Mouse (Mus musculus) megakaryocyte-erythroid progenitor cell, adult 5-6 weeks (primary cell): Measurements from ENCODE around the gene Bicc1. TPM values are rescaled to one million over a fixed set of nuclear protein-coding genes. Genes with fewer than 3 reads are reported as not detected.
"Not testable (repeated sequence)": the region's sequence is repeated elsewhere in the genome, so short reads cannot be mapped to it uniquely, and the experiment has no call there.

Experiments
- ATAC-seq: replicated peaks from 2 replicates; pipeline ENCODE4 v1.8.0; 2016; ENCODE audit warnings: mild to moderate bottlenecking, inconsistent platforms; ENCODE audit not compliant: severe bottlenecking, poor library complexity, low FRiP score, low TSS enrichment
- total RNA-seq, 2 experiments: library from RNA; stranded (forward) in 1 of 2; stranded (reverse) in 1 of 2; fragments of 200-1000, 215-1000 nt in 1 of 2; fragments of >200 nt in 1 of 2; fragmentation: Nextera tagmentation in 1 of 2; gene quantifications; 2 replicates each; pipeline ENCODE4 v1.2.3; 2014 to 2017

Gene Bicc1
- total RNA-seq, 2 experiments from 2014 or later: not detected

DNA sequence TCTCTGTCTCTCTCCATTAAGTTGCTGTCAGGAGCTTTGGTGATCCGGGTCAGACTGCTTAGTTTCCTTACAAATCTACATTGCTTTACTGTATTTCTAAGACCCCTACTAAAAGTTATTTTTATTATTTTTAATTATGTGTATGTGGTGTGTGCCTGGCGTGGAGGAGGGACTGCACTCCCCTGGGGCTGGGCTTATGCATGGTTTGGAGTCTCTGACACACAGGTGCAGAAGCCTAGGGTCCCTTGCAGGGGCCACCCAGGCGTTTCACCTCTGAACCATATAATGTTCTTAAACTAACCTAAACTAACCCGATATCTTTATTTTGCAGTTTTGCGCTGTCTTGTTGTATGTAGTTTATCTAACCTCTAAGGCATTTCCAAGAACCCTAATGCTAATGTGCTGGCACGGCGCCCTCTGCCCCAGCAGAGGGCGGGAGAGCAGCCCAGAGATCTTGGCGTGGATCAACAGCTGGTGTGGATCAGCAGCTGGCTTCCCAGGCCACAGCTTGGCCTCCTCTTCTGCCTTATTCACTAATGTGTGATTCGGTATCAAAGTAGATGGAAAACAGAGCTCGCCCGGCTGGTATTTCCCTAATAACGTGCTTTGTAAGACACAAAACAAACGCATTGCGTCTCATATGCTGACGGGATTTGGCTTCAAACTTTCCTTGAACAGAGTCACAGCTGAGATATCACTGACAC, 192.7 kb downstream of the Bicc1 start:
- ATAC-seq: no peak

DNA sequence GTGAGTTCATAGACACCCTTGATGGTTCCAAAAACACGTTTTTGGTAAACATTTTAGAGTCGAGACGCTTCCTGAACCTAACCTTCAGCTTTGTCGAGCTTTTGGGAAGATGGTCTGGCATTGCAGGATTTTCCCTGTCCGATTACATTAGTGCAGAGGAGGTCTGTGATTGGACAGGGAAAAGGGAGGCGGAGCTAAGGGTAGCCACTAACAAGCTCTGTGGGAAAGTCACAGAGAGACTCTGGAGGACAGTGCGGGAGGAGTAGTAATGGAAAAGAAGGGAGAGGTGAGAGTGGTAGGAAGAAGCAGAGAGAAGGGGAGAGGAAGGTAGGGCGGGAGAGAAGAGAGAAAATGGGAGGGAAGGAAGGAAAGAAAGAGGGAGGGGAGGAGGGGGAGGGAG, 194.8 kb downstream of the Bicc1 start:
- ATAC-seq: no peak

DNA sequence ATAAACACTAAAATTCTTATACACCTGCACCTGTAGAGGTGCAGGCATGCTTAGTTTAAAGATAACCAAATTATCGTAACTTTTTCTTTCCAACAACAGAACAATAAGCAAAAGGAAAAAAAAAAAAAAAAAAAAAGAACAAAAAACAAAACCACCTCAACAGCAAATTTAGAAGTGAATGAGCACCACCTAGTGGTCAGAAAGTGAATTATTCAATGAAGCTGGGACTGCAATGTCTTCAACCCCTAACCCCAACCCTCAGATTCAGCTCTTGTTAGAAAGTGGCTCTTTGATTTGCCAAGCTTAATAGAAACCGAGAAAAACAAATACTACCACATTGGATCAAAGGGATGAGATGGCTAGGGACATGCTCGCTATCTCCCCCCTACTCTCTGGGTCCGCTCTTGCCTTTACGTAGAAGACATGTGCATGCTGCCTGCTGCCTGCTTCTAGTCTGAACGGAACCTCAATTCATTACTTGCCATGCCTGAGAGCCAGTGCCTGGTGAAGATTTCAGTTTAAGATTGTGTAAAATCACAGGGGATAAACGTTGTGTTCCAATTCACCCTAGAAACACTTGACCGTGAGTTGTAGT, 195.8 kb downstream of the Bicc1 start:
- no peak for ATAC-seq

DNA sequence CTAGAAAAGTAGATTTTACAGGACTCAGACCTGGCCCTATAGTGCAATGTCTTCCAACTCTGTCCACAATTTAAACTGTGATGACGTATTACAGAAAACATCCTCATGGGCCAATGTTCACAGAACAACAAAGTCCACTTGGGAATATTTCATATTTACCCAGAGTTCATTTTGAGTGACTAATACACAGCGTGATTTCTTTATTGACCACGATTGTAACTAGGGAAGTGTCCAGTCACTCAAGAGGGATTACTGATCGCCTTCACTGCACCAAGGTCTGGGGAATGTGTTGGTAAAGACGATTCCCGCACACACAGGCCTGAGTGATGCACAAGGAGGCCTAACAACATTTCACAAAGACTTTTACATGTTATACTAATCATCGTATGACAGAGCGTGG, 197.9 kb downstream of the Bicc1 start:
- ATAC-seq: no peak

DNA sequence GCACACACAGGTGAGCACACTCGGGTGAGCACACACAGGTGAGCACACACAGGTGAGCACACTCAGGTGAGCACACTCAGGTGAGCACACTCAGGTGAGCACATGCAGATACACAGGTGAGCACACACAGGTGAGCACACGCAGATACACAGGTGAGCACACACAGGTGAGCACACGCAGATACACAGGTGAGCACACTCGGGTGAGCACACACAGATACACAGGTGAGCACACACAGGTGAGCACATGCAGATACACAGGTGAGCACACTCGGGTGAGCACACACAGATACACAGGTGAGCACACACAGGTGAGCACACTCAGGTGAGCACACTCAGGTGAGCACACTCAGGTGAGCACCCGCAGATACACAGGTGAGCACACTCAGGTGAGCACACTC, 199.1 kb downstream of the Bicc1 start:
- not testable (repeated sequence) for ATAC-seq

DNA sequence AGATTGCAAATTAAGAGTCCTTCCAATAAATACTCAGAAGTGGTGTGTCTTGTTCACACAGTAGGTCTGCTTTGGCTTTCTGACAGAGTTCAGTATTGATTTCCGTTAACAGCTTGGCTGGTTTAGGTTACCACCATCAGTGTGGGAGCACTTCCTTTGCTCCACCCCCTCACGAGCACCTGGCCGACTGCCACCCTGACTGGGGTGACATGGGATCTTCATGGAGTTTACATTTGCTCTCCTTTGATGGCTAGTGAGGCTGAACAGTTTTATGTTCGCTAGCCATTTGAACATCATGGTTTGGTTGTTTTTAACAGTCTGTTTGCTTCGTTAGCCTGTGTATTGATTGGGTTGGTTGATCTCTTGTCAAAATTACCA, 206.7 kb downstream of the Bicc1 start:
- no peak for ATAC-seq

DNA sequence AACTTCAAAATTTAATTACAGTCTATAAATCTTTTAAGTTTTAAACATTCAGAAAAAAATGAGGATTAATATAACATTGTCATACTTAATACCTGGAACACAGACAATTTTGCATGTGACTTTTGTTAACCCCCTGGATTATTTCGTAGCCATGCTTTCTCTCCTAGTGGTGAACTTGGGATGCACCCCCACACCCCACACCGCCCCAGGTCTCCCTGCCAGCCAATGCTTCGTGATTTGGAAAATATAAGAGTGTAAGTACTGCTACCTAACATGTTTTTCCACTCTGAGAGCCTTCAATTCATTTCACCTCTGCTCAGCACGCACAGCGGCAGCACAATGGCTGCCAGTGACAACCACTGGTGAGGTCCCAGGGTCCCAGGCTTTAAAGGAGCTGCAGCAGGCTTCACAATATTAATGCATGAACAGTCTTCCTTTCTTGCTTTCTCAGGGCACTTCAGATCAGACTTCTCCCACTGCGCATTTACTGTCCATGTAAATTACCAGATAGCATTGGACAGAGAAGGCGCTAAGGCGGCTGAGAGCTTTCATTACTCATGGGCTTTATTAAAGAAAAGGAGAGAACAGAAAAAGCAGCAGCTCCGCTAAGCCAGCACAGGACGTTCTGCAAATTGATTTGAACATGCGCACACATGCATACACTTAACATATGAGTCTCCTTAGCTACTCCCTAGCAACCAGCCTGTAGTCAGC, 207.3 kb downstream of the Bicc1 start:
- ATAC-seq: no peak

DNA sequence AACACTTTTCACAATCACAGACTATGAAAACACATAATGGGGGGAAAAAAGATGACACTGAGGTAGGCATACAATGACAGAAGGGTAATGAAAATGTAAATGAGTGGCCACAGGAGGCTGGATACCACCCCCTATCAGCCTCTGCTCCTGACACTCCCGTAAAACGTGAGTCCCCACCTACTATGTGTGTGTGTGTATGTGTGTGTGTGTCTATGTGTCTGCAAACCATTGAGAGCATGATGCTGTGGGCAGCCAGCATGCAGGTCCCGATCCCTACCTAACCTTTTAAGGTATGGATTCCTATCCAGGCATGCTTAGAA, 209.4 kb downstream of the Bicc1 start:
- ATAC-seq: no peak

DNA sequence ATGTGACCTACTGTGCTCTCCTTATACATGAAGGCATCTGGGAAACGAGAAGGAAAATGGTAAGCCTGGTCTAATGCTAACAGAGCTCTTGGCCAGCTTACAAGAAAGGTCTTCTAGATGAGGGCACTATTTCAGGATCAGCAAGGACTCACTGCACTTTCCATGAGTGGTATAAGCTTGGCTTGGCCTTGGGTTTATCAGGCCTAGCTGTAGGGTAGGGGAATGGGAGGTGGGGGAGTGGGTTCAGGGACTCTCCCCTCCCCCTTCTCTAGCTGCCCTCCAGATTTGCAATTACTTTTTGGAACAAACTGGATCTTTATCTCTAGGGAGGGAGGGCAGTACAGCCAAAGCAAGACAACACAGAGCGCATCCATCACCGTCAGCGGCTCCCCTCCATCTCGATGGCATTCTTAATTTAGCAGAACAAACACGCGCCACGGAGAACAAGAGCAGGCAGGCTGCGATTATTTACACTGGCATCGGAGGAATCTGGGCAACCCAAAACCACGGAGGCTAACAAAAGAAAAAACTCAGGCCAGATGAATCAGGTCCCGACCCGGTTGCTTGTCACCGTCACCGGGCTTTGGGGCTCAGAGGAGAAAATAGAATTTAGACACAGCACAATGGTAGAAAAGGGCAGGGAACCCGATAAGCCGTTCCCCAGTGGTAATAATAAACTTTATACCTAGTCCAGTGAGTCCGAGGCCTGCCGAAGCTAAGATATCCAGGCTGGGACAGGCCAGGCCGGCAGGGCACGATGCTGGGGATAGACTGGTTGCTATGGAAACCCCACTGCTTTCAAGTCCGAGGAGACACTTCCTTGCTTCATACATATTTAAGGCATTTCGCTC, 210.0 kb downstream of the Bicc1 start:
- no peak for ATAC-seq

DNA sequence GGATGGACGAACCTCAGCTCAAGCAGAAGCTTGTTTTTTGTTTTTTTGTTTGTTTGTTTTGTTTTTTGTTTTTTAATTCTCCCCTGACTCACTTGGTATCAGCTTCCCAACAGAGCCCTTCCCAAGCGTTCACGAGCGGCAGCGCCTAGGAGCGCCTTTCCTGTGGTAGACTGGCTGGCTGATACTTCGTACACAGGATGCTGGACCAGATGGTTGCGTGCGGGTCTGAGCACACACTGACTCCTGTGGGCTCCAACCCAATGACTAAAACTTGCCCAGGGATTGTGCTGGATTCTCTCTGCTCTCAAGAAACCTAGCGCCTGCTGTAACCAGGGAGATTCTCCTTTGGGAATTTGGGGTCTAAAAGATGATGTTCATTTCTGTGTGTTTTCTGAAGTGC, 211.2 kb downstream of the Bicc1 start:
- no peak for ATAC-seq

DNA sequence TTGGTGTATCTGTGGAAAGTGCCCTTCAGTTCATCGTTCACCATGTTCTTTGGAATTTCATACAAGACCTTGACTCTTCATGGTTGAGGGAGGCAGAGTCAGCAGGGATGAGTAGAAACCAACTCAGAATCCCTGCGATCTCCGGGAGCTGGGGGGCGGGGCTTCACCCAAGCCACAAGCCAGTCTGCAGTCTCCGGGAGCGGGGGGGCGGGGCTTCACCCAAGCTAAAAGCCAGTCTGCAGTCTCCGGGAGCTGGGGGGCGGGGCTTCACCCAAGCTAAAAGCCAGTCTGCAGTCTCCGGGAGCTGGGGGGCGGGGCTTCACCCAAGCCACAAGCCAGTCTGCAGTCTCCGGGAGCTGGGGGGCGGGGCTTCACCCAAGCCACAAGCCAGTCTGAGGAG, 213.4 kb downstream of the Bicc1 start:
- not testable (repeated sequence) for ATAC-seq

DNA sequence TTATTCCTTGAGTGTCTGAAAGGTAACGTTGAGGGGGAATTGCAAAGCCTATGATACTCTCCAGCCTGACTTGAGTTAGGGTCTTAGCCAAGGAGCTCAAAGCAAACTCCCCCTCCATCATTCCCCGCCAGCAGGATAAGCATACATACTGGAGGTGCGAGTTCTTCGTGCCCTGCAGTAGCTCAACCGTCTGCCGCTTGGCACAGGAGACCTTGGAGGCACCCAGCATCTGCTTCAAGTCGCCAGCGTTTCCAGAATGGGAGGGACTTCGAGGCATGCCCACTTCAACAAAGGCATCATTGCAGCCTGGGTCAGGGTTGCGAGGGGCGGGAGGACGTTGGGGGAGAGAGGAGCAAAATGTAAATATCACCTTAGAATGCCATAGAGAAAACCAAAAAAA, 214.4 kb downstream of the Bicc1 start:
- no peak for ATAC-seq

DNA sequence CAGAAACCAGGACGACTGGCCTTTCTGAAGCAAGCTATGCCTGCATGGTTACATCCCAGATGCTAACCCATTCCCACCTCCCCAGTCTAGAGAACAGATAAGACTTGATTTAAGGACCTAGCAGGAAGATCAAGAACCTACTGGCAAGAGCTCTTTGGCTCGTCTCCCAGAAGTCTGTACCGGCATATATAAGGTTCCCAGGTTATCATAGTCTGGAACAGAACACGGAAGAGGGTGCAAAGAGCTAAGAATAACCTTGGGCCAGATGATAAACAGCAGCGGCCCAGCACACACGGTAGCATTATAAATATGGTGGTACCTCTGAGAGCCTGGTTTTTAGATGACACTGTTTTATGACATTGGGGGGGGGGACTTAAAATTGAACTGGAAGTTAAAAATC, 217.9 kb downstream of the Bicc1 start:
- no peak for ATAC-seq

DNA sequence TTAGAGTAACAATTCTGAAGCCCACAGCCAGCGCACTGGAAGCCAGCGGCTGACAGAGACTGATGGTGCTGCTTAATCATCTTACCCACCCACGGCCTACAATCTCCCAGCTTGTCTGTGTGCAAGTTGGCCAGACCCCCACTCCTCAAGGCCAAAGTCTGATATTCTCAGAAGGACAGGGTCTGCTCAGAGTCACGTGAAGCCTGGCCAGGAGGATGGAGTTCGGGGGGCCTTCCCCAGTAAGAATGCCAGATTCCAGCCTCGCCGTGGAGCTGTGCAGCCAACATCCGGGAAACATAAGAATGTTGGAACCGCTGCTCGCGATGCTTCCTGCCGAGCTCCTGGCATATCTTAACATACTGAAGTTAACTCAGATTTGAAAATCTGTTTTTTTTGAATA, 219.7 kb downstream of the Bicc1 start:
- no peak for ATAC-seq

DNA sequence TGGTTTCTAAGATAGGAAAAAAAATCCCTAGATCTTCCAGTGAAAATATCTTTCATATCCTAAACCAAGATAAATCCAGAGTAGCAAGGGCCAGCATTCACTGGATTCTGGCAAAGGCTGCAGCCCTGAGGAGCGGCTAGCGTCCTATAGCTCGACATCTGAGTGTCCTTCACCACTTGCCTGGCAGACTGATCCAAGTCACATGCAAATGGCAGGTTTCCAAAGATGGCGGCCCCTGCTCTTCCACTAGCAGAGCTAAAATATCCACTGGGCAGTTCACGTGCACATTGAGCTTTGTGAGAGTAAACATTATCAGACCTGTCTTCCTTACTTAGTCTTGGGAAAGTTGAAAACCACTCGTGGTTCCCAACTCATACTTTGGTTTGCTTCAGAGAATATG, 222.1 kb downstream of the Bicc1 start:
- ATAC-seq: no peak

DNA sequence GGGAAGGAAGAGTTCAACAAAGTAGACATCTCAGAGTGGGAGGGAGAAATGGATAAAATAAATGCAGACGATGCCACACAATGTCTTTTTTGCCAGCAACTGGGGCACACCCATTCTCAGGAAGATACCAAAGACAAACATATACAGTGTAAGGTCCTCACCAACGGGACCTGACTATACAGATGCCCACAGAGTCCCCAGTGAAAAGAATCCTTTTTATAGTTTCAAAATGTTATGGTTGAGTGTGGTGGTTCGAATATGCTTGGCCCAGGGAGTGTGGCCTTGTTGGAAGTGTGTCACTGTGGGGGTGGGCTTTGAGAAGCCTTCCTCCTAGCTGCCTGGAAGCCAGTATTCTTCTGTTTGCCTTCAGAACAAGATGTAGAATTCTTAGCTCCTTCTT, 223.5 kb downstream of the Bicc1 start:
- ATAC-seq: no peak

DNA sequence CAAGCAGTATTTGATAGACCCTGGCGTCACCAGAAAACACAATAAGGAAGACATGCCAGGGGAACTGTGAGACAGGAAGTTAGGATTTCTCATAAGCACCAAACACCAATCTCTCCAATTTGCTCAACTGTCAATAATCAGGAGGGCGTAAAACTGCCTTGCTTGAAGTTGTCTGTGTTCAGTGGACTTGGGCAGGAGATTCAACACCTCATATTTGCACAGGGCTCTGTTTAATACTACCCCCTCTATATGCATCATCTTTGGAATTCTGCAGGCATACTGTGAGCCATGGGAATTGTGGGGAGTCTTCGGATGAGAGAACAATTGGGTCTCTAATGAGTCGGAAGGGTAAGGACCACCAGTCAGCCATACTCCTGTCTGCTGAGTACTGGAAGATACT, 233.4 kb downstream of the Bicc1 start:
- no peak for ATAC-seq

DNA sequence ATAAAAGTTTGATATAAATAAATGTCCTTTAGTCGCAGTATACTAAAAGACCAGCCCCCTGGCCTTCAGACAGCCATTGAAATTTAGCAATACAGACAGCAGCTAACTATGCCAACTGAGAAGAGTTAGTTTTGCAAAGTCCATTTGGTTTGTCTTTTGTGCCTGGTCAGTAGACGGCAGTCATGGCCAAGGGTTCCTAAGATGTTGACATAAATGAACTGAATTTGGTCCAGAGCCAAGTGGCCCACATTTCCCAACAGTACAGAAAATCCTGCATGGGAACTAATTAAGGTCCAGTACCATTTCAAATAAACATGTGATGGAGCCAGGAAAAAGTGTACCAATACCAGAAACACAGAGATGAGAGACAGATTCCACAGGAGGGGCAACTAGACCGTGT, 235.2 kb downstream of the Bicc1 start:
- ATAC-seq: no peak

DNA sequence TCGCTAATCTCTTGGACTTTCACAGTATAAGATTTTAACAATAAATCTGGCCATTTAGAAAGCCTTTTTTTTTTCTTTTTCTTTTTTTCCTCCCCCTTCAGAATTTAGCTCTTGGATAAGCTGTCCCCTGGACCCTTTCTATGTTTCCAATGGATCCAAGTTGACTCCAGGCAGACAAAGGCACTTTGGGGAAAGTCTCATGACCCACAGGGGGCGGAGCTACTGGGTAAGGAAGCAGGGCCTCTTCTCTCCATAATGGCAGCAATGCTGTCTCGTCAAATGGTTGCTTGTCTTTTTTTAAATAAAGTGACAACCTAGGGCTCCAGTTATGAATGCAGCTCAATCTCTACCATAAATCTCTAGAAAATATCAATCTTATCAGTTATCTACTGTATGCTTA, 235.6 kb downstream of the Bicc1 start:
- ATAC-seq: no peak

DNA sequence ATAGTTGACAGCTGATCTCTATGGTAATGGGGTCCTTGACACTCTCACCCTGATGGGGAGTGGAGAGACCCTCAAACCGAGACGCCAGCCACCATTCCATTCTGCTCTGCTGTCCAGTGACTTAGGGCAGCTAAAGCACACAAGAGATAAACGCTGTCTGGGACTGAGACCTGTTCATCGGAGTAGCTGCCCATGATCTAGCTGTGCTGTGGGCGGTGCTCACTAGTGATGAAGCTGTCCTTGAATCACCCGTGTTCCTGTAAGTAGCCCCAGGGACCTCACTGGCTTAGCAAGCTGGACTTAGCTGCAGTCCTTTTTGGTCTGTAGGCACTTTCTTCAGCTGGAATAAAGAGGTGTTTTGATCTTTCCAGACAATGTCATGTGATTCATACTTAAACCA, 238.0 kb downstream of the Bicc1 start:
- ATAC-seq: no peak
